Mouse (Mus musculus): ENCODE measurements around the gene Mov10l1.

The Mov10l1 gene

GRCm38 (mm10) chr15:89074613-89075477, 92.1 kb downstream of the Mov10l1 start, which contains the start of gene Trabd:
Gene Trabd (plus strand): TSS chr15:89075124.
- ATAC-seq (ENCODE audit: low TSS enrichment): no peak; the same call in 1 of the 2 replicates

- peak; percentile 80 for ATAC-seq (ENCODE audit: low TSS enrichment)
These were observed 92.9 kb downstream of the Mov10l1 start for GRCm38 (mm10) chr15:89075478-89076147.

GRCm38 (mm10) chr15:89076156-89076731, 93.5 kb downstream of the Mov10l1 start:
- no peak for ATAC-seq (ENCODE audit: low TSS enrichment)

GRCm38 (mm10) chr15:89078208-89078836, 95.6 kb downstream of the Mov10l1 start:
- no peak for ATAC-seq (ENCODE audit: low TSS enrichment)

GRCm38 (mm10) chr15:89083906-89084305, 101.2 kb downstream of the Mov10l1 start:
- no peak for ATAC-seq (ENCODE audit: low TSS enrichment)

- ATAC-seq (ENCODE audit: low TSS enrichment): no peak
These were observed 102.1 kb downstream of the Mov10l1 start for GRCm38 (mm10) chr15:89084826-89085225.

GRCm38 (mm10) chr15:89088607-89089247, 106.0 kb downstream of the Mov10l1 start, which contains the start of gene Selenoo:
Gene Selenoo (plus strand): TSS chr15:89089084.
- peak; percentile 93 for ATAC-seq (ENCODE audit: low TSS enrichment)

- peak; percentile 33; the same call in 1 of the 2 replicates for ATAC-seq (ENCODE audit: low TSS enrichment)
These were observed 106.7 kb downstream of the Mov10l1 start for GRCm38 (mm10) chr15:89089248-89090051.

GRCm38 (mm10) chr15:89090662-89091061, 108.0 kb downstream of the Mov10l1 start:
- ATAC-seq (ENCODE audit: low TSS enrichment): no peak

GRCm38 (mm10) chr15:89092181-89092580, 109.5 kb downstream of the Mov10l1 start:
- no peak for ATAC-seq (ENCODE audit: low TSS enrichment)

- 0 out of 2 replicates have a peak, but pooled peaks have one; percentile 22 for ATAC-seq (ENCODE audit: low TSS enrichment)
These were observed 114.7 kb downstream of the Mov10l1 start for GRCm38 (mm10) chr15:89097450-89097849.

DNA sequence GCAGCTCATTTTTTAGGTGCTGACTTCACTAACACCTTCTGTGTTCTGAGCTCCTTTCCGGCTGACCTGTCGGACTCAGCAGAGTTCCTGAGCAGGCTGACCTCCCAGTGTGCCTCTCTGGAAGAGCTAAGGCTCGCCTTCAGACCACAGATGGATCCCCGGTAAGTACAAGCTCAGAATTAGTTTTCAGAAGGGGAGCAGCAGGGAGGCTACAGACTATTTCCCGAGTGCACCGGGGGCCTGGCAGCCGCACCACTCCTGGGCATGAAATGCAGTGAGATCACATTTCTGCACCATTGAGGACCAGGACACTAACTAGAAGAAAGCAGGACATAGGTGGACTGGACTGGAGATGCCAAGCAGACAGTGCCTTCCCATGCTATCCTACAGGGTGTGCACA, 115.9 kb downstream of the Mov10l1 start:
- no peak for ATAC-seq (ENCODE audit: low TSS enrichment)

DNA sequence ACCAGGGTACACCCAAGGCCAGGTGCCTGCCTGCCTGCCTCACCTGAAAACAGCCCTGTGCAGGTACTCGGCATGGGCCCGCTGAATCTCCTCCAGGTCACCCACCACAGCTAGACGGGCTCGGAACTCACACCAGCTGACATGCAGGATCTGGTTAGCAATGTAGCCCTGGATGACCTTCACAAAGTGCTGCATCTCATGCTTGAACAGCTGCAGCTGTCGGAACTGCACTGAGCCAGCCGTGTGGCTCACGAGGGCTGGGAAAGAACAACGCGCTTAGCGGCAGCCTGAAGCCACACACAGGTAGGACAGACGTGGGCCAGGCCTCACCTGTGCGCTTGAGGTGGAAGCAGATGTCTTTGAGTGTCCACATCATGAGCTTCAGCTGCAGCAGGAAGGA, 118.1 kb downstream of the Mov10l1 start:
- no peak for ATAC-seq (ENCODE audit: low TSS enrichment)

DNA sequence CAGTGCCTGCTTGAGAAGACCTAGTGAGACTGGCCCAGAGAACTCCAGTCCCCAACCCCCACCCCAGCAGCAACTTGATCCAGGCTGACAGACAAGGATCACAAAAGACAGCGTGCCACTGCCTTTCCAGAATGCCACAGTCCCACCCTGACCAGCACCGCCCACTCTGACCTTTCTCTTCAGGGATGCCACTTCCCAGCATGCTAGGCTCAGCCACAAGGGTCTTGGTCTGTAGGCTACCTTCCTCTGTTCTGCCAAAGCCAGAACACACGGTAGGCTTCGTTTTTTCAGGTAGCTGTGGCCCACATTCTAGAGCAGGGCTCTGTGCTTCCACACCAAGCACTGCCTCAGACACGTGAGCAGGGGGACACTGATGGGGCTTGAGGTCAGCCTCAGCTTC, 119.9 kb downstream of the Mov10l1 start:
- no peak for ATAC-seq (ENCODE audit: low TSS enrichment)

- 0 out of 2 replicates have a peak, but pooled peaks have one; percentile 28 for ATAC-seq (ENCODE audit: low TSS enrichment)
These were observed 121.2 kb downstream of the Mov10l1 start for GRCm38 (mm10) chr15:89103921-89104320.

DNA sequence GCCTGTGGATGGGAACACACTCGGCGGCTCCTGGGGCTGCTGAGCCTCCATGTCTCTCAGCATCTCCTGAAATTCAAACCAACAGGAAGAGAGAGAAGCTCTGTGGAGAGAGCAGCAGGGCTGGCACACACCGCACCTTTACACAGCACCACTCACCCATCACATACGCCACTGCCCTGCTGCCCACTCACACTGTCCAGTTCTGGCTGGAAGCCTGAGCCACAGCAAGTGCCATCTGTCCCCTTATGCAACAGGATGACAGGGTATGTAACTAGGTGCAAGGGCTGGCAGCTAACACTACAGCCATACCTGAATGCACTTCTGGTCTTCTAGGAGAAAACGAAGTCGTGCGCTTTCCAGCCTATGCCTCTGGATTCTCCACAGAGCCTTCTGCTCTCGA, 121.7 kb downstream of the Mov10l1 start:
- ATAC-seq (ENCODE audit: low TSS enrichment): peak; percentile 35; the same call in 1 of the 2 replicates
